Mouse (Mus musculus) neutrophil, adult 65 days (primary cell): ENCODE data around the gene Olfr533. TPM values are rescaled to one million over a fixed set of nuclear protein-coding genes. Genes with fewer than 3 reads are reported as not detected.

Source experiments
- total RNA-seq: library from RNA; stranded (reverse); gene quantifications from 2 replicates; pipeline ENCODE4 v1.2.4, GENCODE M21; 2023

Gene Olfr533
- total RNA-seq, result not detected in 2 replicates

DNA sequence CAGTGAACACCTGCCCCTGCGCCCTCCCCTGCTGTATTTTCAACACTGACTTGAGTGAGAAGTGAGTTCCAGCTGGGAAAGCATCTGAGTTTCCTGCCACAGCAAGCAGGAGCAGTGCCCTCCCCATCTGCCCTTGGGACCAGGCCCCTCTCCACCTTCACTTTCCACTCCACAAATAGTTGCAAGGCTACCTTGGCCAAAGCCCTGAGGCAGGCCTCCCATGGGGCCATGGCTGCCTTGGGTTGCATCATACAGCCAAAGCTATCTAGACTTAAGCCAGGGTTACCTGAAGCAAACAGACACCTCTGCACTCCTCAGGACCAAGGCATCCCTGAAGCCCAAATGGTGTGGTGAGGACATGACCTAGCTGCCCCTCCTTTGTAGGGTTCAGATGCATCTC, at the start of gene Olfr533:
TSS of gene Olfr533 (plus strand) at position 301 of the 400 bp plus-strand sequence.

GRCm38 (mm10) chr7:140421539-140421938, 41.6 kb upstream of the Olfr533 start, which contains the start of gene Olfr532:
Gene Olfr532, minus strand, starts transcription at chr7:140421639.

GRCm38 (mm10) chr7:140483916-140484315, 20.7 kb downstream of the Olfr533 start, which contains the start of gene Olfr535:
Gene Olfr535, plus strand, starts transcription at chr7:140484216.

DNA sequence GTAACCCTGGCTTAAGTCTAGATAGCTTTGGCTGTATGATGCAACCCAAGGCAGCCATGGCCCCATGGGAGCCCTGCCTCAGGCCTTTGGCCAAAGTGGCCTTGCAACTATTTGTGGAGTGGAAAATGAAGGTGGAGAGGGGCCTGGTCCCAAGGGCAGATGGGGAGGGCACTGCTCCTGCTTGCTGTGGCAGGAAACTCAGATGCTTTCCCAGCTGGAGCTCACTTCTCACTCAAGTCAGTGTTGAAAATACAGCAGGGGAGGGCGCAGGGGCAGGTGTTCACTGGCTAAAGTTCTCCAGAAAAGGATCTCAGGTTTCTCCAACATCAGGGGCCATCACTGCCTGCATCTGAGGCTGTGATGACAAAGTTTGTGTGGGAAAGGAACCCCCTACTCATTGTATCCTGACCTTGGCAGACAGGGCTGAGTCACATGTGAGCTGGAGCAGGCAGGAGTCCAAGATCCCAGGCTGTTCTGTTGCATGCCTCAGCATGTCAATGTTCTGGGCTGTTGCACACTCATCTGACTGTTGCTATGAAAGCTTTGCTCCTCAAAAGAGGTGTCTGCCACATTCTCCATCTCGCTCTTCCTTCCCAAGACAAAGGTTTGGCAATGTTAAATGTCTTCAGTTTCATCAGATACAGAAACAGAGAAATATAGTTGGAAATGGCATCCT, 44.3 kb downstream of the Olfr533 start, which contains the start of gene Olfr536:
TSS of gene Olfr536 (minus strand) at position 51 of the 676 bp plus-strand sequence.

Other genes starting within 250 kb of the Olfr533 start
- gene Cd163l1, start 245.1 kb upstream of the Olfr533 start, total RNA-seq, result not detected in 2 replicates
- not detected in 2 replicates for gene 5830411N06Rik, start 216.1 kb upstream of the Olfr533 start, total RNA-seq
- gene Olfr525, start 142.5 kb upstream of the Olfr533 start, total RNA-seq, result not detected in 2 replicates
- not detected in 2 replicates for gene Olfr527, start 129.4 kb upstream of the Olfr533 start, total RNA-seq
- gene Olfr60, start 101.7 kb upstream of the Olfr533 start, total RNA-seq, result not detected in 2 replicates
- gene Olfr530, start 87.0 kb upstream of the Olfr533 start, total RNA-seq, result not detected in 2 replicates
- gene Olfr531, start 60.5 kb upstream of the Olfr533 start, total RNA-seq, result not detected in 2 replicates
- not detected in 2 replicates for gene Olfr532, start 41.7 kb upstream of the Olfr533 start, total RNA-seq
- gene Olfr535, start 20.8 kb downstream of the Olfr533 start, total RNA-seq, result not detected in 2 replicates
- not detected in 2 replicates for gene Olfr536, start 44.0 kb downstream of the Olfr533 start, total RNA-seq
- not detected in 2 replicates for gene Olfr538, start 104.5 kb downstream of the Olfr533 start, total RNA-seq
- gene Olfr46, start 137.9 kb downstream of the Olfr533 start, total RNA-seq, result 0.06 TPM in 1 of 2 replicates, not detected in the other
- gene Olfr61, start 165.6 kb downstream of the Olfr533 start, total RNA-seq, result not detected in 2 replicates
- not detected in 2 replicates for gene Olfr53, start 183.1 kb downstream of the Olfr533 start, total RNA-seq
- not detected in 2 replicates for gene Olfr539, start 196.6 kb downstream of the Olfr533 start, total RNA-seq
- 0.13 TPM in 1 of 2 replicates, not detected in the other for gene Olfr45, start 218.6 kb downstream of the Olfr533 start, total RNA-seq
- not detected in 2 replicates for gene Olfr541, start 233.9 kb downstream of the Olfr533 start, total RNA-seq